Mouse (Mus musculus) mouse trophoblast stem cell (cell line): Measurements from ENCODE around the gene Luc7l2.
"Not testable (repeated sequence)": the region's sequence is repeated elsewhere in the genome, so short reads cannot be mapped to it uniquely, and the experiment has no call there.

Experiments used
- in situ Hi-C, 2 experiments: fragments of 300-500 bp; cut with MseI, MboI; formaldehyde crosslinking; loops; 2 replicates in 1 of 2; 3 replicates in 1 of 2; pipeline ENCODE4 v1.15.1; 2025

The Luc7l2 gene

GRCm38 (mm10) chr6:38551062-38551988 is at the start of gene Luc7l2:
Gene Luc7l2, plus strand, starts transcription at chr6:38551334.
- in situ Hi-C loops = no loop called here

GRCm38 (mm10) chr6:38512096-38512495 is 39.0 kb upstream of the Luc7l2 start:
- in situ Hi-C loops = no loop called here

- in situ Hi-C loops = no loop called here
Measured at GRCm38 (mm10) chr6:38512830-38513229, 38.3 kb upstream of the Luc7l2 start.

GRCm38 (mm10) chr6:38515201-38515600 is 35.9 kb upstream of the Luc7l2 start:
- in situ Hi-C loops = no loop called here

- in situ Hi-C loops = no loop called here
Measured at GRCm38 (mm10) chr6:38523851-38524250, 27.3 kb upstream of the Luc7l2 start.

GRCm38 (mm10) chr6:38531211-38531820 is 19.8 kb upstream of the Luc7l2 start:
- in situ Hi-C loops = no loop called here

- in situ Hi-C loops = no loop called here
Measured at GRCm38 (mm10) chr6:38532500-38533420, 18.4 kb upstream of the Luc7l2 start.

GRCm38 (mm10) chr6:38533428-38534405 is 17.4 kb upstream of the Luc7l2 start, which contains the start of gene Fmc1:
Gene Fmc1, plus strand, starts transcription at chr6:38533502.
- in situ Hi-C loops = no loop called here

GRCm38 (mm10) chr6:38534640-38535365 is 16.3 kb upstream of the Luc7l2 start:
- in situ Hi-C loops = no loop called here

- in situ Hi-C loops = no loop called here
Measured at GRCm38 (mm10) chr6:38535366-38535690, 15.8 kb upstream of the Luc7l2 start.

GRCm38 (mm10) chr6:38535788-38536187 is 15.3 kb upstream of the Luc7l2 start:
- in situ Hi-C loops = no loop called here

GRCm38 (mm10) chr6:38544141-38544540 is 7.0 kb upstream of the Luc7l2 start:
- in situ Hi-C loops = not testable (repeated sequence)

- in situ Hi-C loops = not testable (repeated sequence)
Measured at GRCm38 (mm10) chr6:38547005-38547404, 4.1 kb upstream of the Luc7l2 start.

- in situ Hi-C loops = no loop called here
Measured at GRCm38 (mm10) chr6:38547707-38548106, 3.4 kb upstream of the Luc7l2 start.

GRCm38 (mm10) chr6:38548595-38548994 is 2.5 kb upstream of the Luc7l2 start:
- in situ Hi-C loops = not testable (repeated sequence)

GRCm38 (mm10) chr6:38549840-38550239 is 1.3 kb upstream of the Luc7l2 start:
- in situ Hi-C loops = not testable (repeated sequence)

GRCm38 (mm10) chr6:38550250-38551061 is 678 bp upstream of the Luc7l2 start:
- in situ Hi-C loops = no loop called here

- in situ Hi-C loops = no loop called here
Measured at GRCm38 (mm10) chr6:38551989-38552635, 978 bp downstream of the Luc7l2 start.

GRCm38 (mm10) chr6:38552636-38553000 is 1.5 kb downstream of the Luc7l2 start:
- in situ Hi-C loops = no loop called here
